ENCODE assay signal across 17 mouse cellular contexts in the genomic region with DNA sequence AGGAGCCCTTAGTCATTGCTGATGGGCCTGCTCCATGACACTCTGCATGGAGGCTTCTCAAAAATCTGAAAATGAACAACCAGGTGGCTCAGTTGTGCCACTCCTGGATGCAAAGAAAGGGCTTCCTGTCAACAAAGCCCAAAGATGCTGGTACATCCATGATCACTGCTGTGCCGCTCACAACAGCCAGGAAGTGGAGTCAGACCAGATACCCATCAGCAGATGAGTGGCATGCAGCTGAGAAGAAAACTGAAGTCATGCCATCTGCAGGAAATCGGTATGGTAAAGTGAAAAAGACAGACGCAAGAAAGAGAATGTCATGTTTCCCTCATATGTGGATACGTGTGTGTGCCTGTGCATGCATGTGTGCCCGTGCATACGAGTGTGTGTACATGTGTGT.
"Had no signal": no experiment of that assay in that cellular context is flagged by ENCODE, and none has a peak within 500 bp of the region (broad histone marks: within the 10 kb centered on the region; RNA-seq: fewer than 3 reads in every experiment).

No protein-coding gene starts in this region.

- H3K9ac ChIP-seq: kidney, embryonic 15.5 days; limb, embryonic 13.5 days; liver, embryonic 12.5 days; liver, embryonic 15.5 days; lung, embryonic 15.5 days; midbrain, embryonic 12.5 days; midbrain, embryonic 15.5 days; neural tube, embryonic 13.5 days had no signal

- H3K4me2 ChIP-seq: kidney, embryonic 15.5 days; limb, embryonic 13.5 days; liver, embryonic 12.5 days; liver, embryonic 15.5 days; lung, embryonic 15.5 days; midbrain, embryonic 12.5 days; midbrain, embryonic 15.5 days; neural tube, embryonic 13.5 days had no signal

- H3K36me3 ChIP-seq: kidney, embryonic 15.5 days; limb, embryonic 10.5 days; limb, embryonic 13.5 days; liver, embryonic 12.5 days; liver, embryonic 15.5 days; lung, embryonic 15.5 days; midbrain, embryonic 12.5 days; midbrain, embryonic 15.5 days; neural tube, embryonic 13.5 days had no signal

- ATAC-seq: liver, embryonic 12.5 days; midbrain, embryonic 15.5 days had no signal

- H3K27ac ChIP-seq: kidney, embryonic 15.5 days; limb, embryonic 10.5 days; limb, embryonic 13.5 days; liver, embryonic 12.5 days; liver, embryonic 15.5 days; lung, embryonic 15.5 days; midbrain, embryonic 12.5 days; midbrain, embryonic 15.5 days; neural tube, embryonic 13.5 days had no signal

- H3K9me3 ChIP-seq: limb, embryonic 10.5 days; limb, embryonic 13.5 days; liver, embryonic 12.5 days; liver, embryonic 15.5 days; lung, embryonic 15.5 days; midbrain, embryonic 12.5 days; midbrain, embryonic 15.5 days; neural tube, embryonic 13.5 days had no signal

- H3K4me3 ChIP-seq: kidney, embryonic 15.5 days; limb, embryonic 10.5 days; limb, embryonic 13.5 days; liver, embryonic 12.5 days; liver, embryonic 15.5 days; lung, embryonic 15.5 days; midbrain, embryonic 12.5 days; midbrain, embryonic 15.5 days; neural tube, embryonic 13.5 days had no signal

- DNase-seq: kidney, adult 11 months; kidney, adult 8-10 months; kidney, postnatal 10 days; kidney, postnatal 4 days; liver; lung, adult 18-20 months; lung, postnatal 10 days; lung, postnatal 36 days had no signal

- H3K27me3 ChIP-seq: kidney, embryonic 15.5 days; limb, embryonic 13.5 days; liver, embryonic 12.5 days; liver, embryonic 15.5 days; lung, embryonic 15.5 days; midbrain, embryonic 12.5 days; midbrain, embryonic 15.5 days; neural tube, embryonic 13.5 days had no signal
